Mouse (Mus musculus) testis, adult 2 months (tissue): Measurements from ENCODE around the gene Rab11fip5.

ENCODE experiments used
- CTCF ChIP-seq: fragments of 200-500 bp; IDR thresholded peaks from 2 replicates; pipeline ENCODE4 v1.5.1; 2012; ENCODE audit warnings: low read depth, mild to moderate bottlenecking, inconsistent platforms, low read length, moderate library complexity; ENCODE audit not compliant: control insufficient read depth, insufficient read depth, insufficient replicate concordance
- POLR2A ChIP-seq: fragments of 200-500 bp; IDR thresholded peaks from 2 replicates; pipeline ENCODE4 v1.6.1; 2012; ENCODE audit warnings: low read depth, mild to moderate bottlenecking, inconsistent platforms, low read length, moderate library complexity; ENCODE audit not compliant: control insufficient read depth

GRCm38 (mm10) chr6:85378629-85379028 lies 4.2 kb upstream of the Rab11fip5 start:
- TF ChIP-seq POLR2A (no peak), CTCF (no peak)
